Mouse (Mus musculus): ENCODE measurements at regions not wholly inside any gene's neighbourhood (a gene's known extent, or its start where the extent isn't known, plus 50 kb on each side); places are given as distances from the start of the nearest gene placed in this dataset.
A peak's percentile ranks its signal among the peaks of the same experiment; 100 is the strongest.

DNA sequence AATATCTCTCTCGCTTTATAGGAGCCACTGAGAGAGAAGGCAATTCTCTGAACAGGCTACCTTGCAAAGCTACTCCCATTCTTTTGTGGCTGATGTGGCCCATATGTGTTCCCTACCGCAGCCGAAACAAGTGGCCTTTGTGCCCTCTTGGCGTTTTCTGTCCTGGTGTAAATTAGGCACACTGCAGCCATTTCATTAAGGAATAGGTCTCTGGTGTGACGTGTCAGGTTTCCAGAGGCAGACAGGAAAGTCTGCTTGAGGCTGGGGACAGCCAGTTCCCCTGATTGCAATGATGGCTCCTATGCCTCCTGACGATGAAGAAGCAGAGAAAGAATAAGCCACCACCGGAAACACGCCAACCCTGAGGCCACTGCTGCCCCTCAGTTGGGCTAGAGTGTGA, 59.3 kb upstream of the Bcor start:
- no peak for ATAC-seq (ENCODE audit: low TSS enrichment)

DNA sequence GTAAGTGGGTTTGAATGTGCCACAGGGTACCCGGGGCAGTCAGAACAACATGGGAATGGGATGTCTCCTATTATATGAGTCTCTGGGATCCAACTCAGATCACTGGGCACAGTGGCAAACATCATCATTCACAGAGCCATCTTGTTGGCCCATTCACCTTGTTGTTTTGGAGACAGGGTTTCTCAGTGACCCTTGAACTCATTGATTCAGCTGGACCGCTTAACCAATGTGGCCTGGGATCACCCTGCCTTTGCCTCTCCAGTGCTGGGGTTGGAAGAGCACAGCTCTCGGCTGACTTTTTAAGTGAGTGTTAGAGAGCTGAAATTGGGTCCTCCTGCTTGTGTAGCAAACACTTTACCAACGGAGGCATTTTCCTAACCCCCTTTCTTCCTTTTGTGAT, 64.2 kb upstream of the Bcor start:
- ATAC-seq (ENCODE audit: low TSS enrichment), result no peak

DNA sequence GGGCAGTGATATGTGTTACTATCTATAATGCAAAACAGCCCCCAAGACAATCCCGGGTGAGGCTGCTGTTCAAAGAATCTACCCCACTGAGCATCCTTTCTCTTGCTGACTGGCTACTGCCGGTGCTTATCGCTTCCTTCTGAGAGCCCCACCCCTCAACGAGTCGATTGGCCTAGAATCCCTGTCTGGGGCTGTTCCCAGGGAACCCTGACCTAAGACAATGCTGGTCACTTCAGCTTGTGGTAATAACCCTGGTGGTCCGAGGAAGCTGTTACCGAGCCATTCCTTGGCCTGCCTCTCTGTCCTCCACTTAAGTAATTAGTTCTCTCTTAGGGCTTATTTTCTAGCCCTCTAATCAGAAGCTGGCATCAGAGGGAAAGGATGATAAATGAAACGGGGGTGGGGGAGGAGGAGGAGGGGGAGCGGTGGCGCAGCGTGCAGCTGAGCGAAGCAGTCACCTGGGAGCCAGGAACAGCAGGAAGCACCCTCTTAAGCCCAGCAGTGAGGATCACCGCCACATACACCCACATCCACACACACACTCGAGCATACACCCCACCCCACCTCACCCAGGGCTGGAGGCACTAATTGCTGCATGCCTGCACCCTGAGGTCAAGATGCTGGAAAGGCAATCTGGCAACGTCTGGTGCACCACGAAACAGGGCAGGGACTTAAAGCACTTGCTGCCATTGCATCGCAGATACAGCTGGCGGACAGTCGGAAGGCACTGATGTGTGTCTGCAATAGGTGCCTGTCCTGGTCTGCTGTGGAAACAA, 65.1 kb upstream of the Bcor start:
- ATAC-seq (ENCODE audit: low TSS enrichment), result peak; percentile 52

DNA sequence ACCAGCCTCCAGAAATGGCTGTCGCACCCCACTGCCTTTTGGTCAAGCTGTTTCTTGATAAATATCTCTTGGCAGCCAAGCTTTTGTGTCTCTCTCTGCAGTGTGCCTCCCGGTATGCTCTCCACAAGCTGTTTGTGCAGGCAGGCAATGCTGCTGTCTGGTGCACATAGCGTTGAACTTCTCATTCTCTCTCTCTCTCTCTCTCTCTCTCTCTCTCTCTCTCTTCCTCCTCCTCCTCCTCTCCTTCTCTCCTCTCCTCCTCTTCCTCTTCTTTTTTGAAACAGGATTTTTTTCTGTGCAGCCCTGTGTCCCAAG, 65.7 kb upstream of the Bcor start:
- peak; percentile 50; the same call in 1 of the 2 replicates for ATAC-seq (ENCODE audit: low TSS enrichment)

DNA sequence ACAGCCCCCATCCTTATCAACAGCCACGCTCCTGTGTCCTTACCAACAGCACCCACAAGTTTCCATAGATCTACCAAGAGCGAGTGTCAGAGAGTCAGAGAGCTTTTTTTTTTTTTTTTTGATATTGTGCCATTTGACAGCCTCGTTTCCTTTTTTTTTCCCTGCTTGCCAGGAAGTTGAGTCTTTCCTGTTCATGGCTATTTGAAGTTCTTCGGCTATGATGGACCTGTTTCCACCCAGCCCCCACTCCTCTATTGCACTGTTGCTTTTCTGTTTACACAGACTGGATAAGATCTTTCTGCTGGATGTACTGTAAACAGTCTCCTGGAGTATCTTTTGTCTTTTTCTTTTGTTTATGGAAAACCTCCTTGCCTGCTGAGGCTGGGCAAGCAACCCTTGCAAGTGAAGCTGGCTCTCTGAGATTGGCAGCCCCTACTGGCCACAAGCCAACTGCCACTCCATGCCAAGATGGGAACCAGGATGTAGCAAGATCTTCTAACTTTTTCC, 80.4 kb upstream of the Bcor start:
- no peak for ATAC-seq (ENCODE audit: low TSS enrichment)

DNA sequence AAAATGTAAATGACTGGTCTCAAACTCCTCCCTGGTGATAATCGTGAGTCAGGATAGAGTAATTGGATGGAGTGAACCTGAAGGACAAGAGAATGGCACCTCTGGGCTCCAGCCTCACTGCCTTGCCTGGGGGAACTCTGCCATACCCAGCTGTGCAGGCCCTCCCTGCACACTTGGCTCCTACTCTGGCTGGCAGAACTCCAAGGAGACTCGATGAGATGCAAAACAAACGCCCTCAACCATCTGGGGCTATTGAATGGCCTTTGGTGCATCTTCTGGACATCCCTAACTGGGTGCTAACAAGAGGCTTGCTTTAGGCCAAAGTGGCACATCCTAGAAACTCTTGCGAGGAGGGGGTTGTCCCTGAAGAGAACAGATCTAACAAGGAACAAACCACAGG, 81.6 kb upstream of the Bcor start:
- ATAC-seq (ENCODE audit: low TSS enrichment), result no peak

DNA sequence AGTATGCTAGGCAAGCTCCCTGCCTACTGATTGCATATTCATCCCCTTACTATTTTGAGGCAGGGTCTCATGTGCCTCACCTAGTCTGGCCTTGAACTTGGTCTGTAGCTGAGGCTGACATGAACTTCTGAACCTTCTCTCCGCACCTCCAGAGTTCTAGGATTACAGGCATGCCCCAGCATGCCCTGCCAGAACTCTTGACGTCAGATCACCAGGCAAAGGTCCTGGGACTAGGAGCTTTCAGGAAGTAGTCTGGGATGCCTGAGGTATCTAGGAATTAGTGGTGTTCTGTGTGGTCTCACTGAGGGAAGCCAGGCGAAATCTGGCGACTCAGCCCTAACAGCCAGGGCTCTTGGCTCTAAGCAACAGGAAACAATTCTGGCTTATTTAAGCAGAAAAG, 88.9 kb upstream of the Bcor start:
- ATAC-seq (ENCODE audit: low TSS enrichment), result no peak

DNA sequence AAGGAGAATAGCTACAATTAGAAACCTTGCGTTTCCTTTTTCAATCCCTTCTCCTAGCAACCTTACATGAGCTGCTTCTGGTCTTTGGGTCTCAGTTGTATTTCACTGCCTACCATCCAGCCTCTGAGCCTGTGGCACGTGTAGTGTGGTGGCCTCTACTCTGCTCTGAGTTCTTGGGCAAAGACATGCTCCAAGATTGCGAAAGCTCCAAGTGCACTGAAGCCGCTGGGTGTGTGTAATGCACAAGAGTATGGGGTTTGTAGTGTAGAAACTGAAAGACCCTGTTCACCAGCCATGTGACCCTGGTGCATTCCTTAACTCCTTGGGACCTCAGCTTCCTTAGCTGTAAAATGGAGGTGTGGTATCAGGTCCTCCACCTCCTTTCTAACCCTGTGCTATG, 89.8 kb upstream of the Bcor start:
- ATAC-seq (ENCODE audit: low TSS enrichment), result no peak

DNA sequence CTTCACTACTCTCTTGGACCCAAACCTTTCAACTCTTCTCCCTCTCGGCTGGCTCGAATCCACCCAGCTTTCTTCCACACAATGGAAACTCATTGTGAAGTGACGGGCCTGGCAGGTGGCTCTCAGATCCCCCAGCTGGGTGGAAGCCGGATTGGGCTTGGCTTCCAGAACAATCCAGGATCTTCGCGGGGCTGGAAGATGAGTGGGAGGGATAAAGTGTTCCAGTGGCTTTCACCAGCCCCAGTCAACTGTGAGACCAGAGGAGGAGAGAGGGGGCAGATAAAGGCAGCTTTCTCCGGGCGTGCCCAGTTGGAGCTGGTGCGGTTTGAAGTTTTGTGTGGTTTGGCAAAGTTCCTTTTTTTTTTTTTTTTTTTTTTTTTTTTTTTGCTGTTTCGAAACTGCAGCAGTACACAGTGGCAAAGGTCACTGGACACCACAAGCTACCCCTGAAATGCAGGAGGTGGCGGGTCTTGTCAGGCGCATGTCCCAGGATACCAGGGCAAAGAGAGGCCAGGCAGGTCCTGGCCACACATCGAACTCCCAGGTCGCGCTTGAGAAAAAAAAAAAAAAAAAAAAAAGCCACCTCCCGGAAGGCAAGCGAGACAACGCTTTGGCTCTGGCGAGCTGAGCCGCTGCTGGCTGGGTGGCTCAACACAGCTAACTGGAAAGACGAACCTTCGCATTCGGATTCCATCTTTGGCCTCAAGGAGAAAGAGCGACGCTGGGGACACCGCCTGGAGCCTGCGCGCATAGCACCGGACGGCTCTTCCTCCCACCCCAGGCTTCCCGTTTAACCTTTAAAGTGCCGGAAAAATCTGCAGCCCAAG, 91.9 kb upstream of the Bcor start:
- peak; percentile 96 for ATAC-seq (ENCODE audit: low TSS enrichment)

DNA sequence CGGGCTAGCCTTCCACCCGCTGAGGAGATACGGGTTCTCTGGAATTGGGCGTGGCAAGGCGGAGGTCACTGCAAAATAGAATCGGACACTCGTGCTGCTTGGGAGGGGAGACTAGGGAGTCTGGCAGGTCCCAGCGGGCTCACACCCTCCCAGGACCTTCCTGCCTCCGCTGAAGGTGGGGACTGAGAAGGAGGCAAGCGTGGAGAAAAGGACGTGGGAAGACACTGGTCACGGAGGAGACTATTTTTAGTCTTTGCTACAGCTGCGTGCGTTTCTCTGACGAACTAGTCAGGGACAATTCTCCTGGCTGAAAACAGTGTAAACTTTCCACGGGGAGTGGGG, 92.5 kb upstream of the Bcor start:
- peak; percentile 66 for ATAC-seq (ENCODE audit: low TSS enrichment)

DNA sequence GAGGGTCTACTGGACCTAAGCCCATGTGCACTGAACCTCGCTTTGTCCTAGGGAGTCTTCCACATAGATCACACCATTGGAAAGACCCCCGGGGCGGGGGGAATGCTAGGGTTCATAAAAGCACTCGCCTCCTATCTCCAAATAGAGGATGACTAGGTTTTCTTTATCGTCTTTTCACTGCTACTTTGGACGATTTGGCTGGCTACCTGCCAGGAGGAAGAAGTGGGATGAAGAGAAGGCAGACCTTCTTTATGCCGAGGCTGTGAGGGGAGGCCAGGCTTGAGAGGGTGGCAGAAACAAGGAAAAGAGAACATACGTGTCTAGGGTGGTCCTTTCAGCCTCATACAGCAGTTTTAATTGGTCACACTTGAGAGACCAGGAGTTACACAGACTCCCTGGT, 96.6 kb upstream of the Bcor start:
- ATAC-seq (ENCODE audit: low TSS enrichment), result no peak

DNA sequence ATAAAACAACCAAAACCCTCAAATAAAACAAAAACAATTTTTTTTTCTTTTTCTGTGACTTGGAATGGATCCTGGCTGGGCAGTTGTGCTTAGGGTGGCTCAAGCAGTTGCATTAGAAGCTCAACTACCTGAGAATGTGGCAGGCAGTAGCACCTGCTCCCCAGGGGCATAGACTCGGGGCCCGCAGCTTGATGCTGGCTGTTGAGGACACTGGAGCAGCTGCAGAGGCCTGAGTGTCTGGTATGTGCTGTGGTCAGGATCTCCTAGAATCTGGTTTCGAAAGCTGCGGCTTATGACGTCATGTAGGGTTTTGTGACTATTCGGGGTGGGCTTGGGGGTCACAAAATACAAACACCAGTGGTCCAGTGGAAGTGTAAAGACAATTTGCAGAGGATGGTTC, 103.7 kb upstream of the Bcor start:
- no peak for ATAC-seq (ENCODE audit: low TSS enrichment)

DNA sequence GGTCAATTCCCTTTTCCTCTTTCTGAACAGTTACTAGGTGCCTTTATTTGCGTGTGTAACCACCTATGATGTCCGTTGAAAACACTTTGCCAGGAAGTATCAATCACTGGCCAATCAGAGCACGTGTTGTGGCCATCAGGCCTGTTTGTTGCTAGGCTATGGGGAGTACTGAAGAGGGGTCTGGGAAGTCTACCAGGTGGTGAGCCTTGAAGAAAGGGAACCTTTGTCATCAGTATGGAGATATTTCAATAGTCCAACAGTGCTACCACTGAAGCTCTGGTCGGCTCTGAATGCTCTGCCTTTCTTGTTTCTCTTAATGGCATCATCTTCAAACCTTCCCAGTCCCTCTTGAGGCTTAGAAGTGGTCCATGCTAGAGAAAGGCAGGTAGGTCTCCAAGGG, 124.6 kb upstream of the Bcor start:
- ATAC-seq (ENCODE audit: low TSS enrichment), result no peak

DNA sequence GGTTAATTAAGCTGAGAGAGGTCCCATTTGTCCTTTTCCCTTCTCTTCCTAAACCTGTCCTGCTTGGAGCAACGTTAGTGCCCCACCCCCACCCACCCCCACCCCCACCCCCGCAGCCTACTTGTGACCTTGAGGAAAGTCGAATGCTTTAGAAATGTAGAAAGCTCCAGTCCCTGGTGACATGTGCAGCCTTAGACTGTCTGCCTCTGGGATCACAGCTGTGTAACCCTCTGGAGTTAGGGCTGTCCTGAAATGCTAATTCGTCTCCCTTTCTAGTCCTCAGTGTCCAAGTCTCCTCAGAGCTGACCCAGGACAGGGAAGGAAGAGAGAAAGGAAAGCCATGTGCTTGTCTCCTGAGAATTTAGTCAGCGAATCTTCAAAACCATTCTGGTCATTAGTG, 125.0 kb upstream of the Bcor start:
- ATAC-seq (ENCODE audit: low TSS enrichment), result no peak

DNA sequence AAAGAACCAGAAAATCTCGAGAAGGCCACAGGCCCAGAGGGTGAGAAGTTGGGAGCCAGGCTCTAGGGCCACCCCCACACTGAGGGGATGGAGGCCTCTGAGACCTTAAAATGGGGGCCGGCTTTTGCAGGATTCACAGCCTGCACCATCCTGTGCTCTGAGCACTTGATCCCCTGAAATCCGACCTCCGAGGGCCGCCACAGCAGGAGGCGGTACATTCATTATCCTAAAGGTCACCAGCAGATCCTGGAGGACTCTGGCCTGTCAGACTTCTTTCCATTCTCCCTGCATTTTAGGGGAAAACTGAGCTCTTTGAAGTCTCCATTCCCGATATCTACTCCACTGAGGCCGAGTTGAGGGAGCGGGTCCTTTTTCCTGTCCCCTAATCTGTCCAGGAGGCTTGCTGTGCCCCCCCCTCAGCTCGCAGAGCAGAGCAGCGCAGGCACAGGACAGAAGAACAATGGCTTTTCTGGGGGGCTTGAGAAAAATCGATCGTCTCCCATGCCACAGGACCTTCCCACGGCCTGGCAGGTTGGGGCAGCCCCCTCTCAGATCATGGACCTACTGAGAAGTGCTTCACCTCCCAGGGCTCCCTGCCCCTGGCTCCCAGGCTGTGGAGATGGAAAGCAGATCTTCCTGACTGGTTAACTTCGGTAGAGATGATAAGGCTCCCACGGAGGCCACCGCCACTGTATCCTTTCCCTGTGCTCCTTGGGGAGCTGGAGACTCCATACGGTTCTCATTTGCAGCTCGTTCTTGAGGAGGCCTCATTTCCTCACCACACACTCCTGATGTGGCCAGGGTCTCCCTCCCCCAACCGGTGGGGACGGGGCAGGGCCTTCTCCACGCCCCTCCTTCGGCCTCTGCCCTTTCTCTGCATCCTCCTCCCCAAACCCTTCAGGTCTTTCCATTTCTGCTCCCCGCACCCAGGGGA, 126.1 kb upstream of the Bcor start:
- no peak for ATAC-seq (ENCODE audit: low TSS enrichment)

DNA sequence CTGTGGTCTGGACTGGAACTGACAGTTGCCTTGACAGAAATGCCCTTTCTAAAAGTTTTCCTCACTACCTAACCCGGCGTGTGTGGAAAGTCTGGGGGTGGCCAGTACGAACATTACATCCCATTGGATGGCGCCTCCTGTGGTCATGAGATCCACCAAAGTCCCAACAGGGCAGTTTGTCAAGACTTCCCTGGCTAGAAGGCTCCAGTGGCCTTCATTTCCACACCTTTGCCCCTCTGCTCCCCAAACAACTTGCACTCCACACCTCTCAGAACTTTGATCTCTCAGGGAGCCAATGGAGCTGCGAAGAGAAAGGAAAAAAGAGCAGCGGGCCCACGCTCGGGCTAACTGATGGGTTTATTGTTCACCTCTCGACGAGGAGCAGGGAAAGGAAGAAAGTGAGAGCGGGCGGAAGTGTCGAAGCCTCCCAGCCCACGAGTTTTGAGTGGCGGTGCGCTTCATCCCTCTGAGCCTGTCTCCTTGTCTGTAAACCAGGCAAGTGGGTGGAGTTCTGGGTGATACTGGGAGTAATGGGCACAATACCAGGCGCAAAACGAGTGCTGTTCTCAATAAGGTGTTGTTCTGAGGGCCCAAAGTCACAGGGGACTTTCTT, 126.9 kb upstream of the Bcor start:
- ATAC-seq (ENCODE audit: low TSS enrichment), result peak; percentile 41; the same call in 1 of the 2 replicates

DNA sequence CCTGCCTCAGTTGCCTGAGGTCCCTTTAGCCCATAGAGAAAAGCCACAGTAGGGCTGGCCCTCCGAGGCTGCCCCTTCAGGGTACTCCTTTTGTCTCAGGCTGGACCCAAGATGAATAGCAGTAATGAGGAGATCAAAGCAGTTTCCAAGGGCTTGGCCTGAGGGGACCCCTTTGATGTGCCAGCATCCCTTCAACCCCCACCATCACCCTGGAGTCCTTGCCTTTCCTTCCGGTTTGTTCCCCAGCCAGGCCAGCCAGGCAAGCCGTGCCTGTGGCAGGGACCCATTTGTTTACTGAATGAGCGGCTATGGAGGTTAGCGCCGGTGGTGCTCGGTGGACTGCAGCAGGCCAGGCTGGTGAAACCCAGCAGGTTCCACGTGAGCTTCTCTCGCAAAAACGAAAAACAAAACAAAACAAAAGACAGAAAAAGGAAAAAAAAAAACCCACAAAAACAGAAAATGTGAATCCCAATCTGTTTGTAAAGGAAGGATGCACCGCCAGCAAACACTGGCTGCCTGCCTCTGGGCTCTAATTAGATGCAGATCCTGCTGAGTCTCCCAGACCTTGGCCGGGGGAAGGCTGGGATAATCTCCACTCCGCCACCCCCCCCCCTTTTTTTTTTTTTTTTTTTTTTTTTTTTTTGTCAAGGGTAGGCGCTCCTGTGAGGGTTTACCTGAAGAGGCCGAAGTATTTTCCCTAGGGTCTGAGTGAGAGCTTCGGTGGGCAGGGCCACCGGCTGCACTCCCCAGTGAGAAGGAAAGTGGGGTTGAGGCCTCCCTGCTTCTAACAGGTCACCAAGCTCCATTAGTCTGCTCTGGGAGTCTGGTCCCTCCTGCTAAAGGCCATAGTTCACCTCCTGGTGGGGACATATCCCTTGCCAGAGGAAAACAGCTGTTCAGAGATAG, 127.8 kb upstream of the Bcor start:
- ATAC-seq (ENCODE audit: low TSS enrichment), result no peak; the same call in 1 of the 2 replicates

DNA sequence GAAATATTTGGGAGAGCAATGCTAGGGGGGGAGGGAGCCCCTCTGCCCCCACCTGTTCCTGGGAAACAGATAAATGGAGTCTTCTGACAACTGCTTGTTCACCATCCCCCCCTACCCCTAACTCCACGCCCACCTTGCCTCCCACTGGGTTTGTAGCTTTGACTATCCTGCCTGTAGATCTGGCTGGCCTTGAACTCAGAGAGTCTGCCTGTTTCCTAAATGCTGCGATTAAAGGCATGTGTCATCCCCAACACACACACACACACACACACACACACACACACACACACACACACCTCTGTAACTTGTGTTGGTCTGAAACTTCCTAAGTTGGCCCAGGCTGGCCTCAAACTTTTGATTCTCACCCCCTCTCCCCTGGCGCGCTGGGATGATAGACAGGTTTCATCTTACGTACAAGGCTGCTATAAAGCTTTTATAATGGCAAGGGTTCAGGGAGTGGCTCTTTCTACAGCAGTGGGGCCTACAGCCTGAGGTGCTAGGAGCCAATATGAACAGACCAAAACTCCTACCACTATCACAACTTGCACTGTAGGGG, 128.5 kb upstream of the Bcor start:
- ATAC-seq (ENCODE audit: low TSS enrichment), result no peak

DNA sequence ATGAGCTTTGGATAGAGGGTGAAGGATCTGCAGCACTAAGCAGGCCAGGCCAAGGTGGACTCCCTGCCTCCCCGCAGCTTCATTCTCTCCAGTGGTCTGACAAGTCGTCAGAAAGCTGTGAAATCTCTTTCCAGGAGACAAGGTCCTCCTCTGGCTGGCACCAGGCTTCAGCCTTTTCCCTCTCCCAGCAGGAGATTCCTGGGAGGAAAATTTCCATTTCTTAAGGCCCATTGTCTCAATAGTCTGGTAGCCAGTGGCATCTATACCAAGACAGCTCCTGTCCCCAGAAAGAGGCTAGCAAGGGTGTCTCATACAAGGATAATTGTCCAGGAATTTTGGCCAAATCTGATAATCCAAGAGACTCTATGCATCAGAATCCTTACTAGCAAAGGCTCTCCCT, 133.0 kb upstream of the Bcor start:
- ATAC-seq (ENCODE audit: low TSS enrichment), result no peak

DNA sequence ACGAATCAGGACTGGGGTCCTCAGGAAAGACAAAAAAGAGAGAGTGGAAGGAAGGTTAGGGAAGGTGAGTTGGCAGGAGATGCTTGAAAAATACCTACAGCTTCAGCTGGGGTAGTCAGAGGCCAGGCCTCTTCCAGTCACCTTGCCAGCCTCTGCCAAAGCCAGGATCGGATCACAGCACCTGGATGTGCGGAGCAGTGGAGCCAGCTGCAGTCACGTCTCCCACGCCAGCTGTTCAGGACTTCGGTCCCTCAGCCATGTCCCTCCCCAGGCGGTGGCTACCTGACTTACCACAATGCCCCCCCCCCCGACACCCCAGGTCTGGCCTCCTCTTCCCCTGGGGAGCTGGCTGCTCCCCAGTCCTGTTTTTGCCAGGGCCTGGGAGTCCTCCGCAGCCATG, 134.3 kb upstream of the Bcor start:
- ATAC-seq (ENCODE audit: low TSS enrichment), result no peak

Measured in frontal cortex, adult (tissue).